Mouse (Mus musculus): ENCODE data around the gene Trip4. TPM values are rescaled to one million over a fixed set of nuclear protein-coding genes. Genes with fewer than 3 reads are reported as not detected.

Trip4 gene
- polyA plus RNA-seq, 1 experiment from 2014 or later = 25.5 TPM

DNA sequence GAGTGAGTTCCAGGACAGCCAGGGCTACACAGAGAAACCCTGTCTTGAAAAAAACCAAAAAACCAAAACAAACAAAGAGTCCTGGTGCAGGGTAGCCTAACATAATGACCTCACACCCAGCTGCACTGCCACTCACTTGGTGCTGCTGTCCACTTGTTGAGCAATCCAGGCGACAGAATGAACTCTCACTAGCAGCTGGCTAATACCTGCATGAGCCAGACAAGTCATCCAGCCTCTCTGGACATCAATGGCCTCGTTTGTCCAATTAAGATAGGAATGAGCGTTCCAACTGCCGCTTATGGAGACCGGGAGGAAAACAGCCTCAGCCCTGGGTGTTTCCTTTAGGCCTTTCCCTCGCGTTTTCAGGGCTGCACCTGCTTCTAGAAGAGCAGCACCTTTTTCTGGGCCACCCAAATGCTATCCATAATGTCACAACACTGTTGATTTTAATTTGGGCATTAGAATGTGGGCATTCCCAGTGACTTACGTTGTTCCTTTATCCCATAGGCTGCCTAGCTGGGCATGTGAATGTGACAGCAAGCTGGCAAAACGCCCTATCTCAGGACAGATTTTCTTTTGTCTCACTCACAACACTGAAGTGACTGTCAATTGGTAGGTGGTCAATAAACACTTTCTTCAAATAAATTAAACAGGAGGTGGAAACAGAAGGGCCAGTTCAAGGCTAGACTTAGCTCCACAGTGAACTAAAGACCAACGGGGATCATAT, 73.8 kb downstream of the Trip4 start:
- WGBS = 45% methylated on average over 10 of the region's 10 CpGs
- Histone ChIP-seq H3K36me3 (ENCODE audit: control insufficient read depth, insufficient read depth, low read length) (peaks cover 23% of the 10 kb centered on the region), H3K4me1 (ENCODE audit: control insufficient read depth in 2 of 2, insufficient read depth in 2 of 2, low read length in 2 of 2) (peaks cover 6 to 16% of the 10 kb centered on the region in 2 experiments; a peak in 3 of 4 replicates), H3K9ac (ENCODE audit: low read length) (no peak overlapping the region), H3K27ac (replicated peaks in 1 of 2; ENCODE audit: control insufficient read depth in 1 of 2, insufficient read depth in 1 of 2, low read depth in 2 of 2, low read length in 2 of 2) (peak overlapping the region in 1 of 2 experiments; percentile 28; a peak in 1 of 4 replicates), H3K4me3 (ENCODE audit: control insufficient read depth in 1 of 2, insufficient read depth in 1 of 2, low read depth in 1 of 2, low read length in 2 of 2) (no peak overlapping the region), H3K27me3 (ENCODE audit: control insufficient read depth, insufficient read depth, low read length) (no peaks in the 10 kb centered on the region), H3K9me3 (ENCODE audit: control insufficient read depth, low read length) (no peaks in the 10 kb centered on the region), H3K4me2 (ENCODE audit: low read length) (0 out of 2 replicates have a peak overlapping the region, but pooled peaks have one; percentile 5)
- ATAC-seq (ENCODE audit: insufficient number of reproducible peaks, insufficient read depth, low FRiP score, low read depth) = no peak

DNA sequence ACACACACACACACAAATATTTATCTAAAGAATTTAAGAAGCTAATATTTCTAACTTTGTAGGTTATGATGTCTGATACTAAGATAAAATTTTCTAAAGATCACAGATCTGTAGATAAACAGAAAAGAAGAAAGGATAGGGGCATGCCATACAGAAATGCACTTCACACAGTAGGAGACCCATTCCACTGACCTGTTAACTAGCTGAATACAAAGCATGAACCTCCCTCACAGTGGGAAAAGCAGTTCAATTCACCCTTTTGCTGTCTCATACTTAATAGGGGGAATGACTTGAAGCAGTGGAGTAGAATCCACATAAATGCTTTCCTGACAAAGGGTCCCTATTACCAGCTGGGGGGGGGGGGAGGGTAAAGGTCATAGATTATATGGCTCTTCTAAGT, 75.0 kb downstream of the Trip4 start:
- no peaks in the 10 kb centered on the region for H3K9me3 ChIP-seq (ENCODE audit: control insufficient read depth, low read length)
- peaks cover 21% of the 10 kb centered on the region for H3K36me3 ChIP-seq (ENCODE audit: control insufficient read depth, insufficient read depth, low read length)
- no peak overlapping the region for H3K4me3 ChIP-seq (ENCODE audit: control insufficient read depth in 1 of 2, insufficient read depth in 1 of 2, low read depth in 1 of 2, low read length in 2 of 2)
- no peak overlapping the region for H3K9ac ChIP-seq (ENCODE audit: low read length)
- H3K27ac ChIP-seq (replicated peaks in 1 of 2; ENCODE audit: control insufficient read depth in 1 of 2, insufficient read depth in 1 of 2, low read depth in 2 of 2, low read length in 2 of 2) = no peak overlapping the region
- no peaks in the 10 kb centered on the region for H3K27me3 ChIP-seq (ENCODE audit: control insufficient read depth, insufficient read depth, low read length)
- H3K4me2 ChIP-seq (ENCODE audit: low read length) = no peak overlapping the region
- ATAC-seq (ENCODE audit: insufficient number of reproducible peaks, insufficient read depth, low FRiP score, low read depth) = no peak
- H3K4me1 ChIP-seq (ENCODE audit: control insufficient read depth in 2 of 2, insufficient read depth in 2 of 2, low read length in 2 of 2) = peaks cover 6 to 19% of the 10 kb centered on the region in 2 experiments; a peak in 3 of 4 replicates

DNA sequence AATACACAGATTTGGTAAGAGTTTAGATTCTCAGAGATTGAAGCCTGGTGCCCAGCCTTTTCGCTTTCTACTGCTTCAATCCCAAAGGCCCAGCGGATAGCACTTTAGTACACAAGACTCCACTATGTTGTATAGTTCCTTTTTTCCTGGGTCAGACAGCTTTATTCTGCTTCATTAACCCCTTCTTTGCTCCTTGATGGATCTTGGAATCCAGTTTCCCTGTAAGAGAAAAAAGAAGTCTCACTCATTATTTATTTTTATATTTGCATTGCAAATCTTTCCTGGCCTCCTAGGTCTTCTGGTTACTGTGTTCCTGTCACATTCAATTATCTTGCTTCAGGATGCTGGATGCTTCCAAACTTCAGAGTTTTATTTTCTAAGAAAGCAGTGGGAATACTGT, 75.4 kb downstream of the Trip4 start:
- Histone ChIP-seq H3K4me3 (ENCODE audit: control insufficient read depth in 1 of 2, insufficient read depth in 1 of 2, low read depth in 1 of 2, low read length in 2 of 2) (no peak overlapping the region), H3K9ac (ENCODE audit: low read length) (no peak overlapping the region), H3K4me1 (ENCODE audit: control insufficient read depth in 2 of 2, insufficient read depth in 2 of 2, low read length in 2 of 2) (peaks cover 6 to 23% of the 10 kb centered on the region in 2 experiments; a peak in 3 of 4 replicates), H3K27me3 (ENCODE audit: control insufficient read depth, insufficient read depth, low read length) (no peaks in the 10 kb centered on the region), H3K4me2 (ENCODE audit: low read length) (no peak overlapping the region), H3K36me3 (ENCODE audit: control insufficient read depth, insufficient read depth, low read length) (peaks cover 17% of the 10 kb centered on the region), H3K27ac (replicated peaks in 1 of 2; ENCODE audit: control insufficient read depth in 1 of 2, insufficient read depth in 1 of 2, low read depth in 2 of 2, low read length in 2 of 2) (no peak overlapping the region), H3K9me3 (ENCODE audit: control insufficient read depth, low read length) (no peaks in the 10 kb centered on the region)
- ATAC-seq (ENCODE audit: insufficient number of reproducible peaks, insufficient read depth, low FRiP score, low read depth) = no peak
- WGBS = 93% methylated on average over 2 of the region's 2 CpGs

DNA sequence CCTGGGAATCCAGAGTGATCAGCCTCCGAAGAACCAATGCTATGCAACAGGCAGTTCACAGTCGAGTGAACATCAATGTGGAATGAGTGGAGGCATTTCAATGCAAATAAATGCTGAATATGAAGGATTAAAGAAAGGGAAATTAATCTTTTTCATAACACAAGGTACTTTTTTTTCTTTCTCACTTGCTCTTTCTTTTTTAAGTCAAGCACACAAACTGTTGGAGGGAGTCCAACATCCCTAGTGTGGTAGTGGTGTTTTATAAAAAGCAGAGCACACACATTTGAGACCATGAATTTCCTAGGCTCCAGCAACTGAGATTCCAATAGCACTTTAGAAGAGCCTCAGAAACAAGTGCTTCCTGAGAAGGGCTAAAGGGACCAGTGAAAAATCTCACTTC, 76.6 kb downstream of the Trip4 start:
- 61% methylated on average over 2 of the region's 2 CpGs for WGBS
- H3K36me3 ChIP-seq (ENCODE audit: control insufficient read depth, insufficient read depth, low read length) = peaks cover 11% of the 10 kb centered on the region; the same call in 1 of the 2 replicates
- peaks cover 6 to 25% of the 10 kb centered on the region in 2 experiments; a peak in 3 of 4 replicates for H3K4me1 ChIP-seq (ENCODE audit: control insufficient read depth in 2 of 2, insufficient read depth in 2 of 2, low read length in 2 of 2)
- H3K27me3 ChIP-seq (ENCODE audit: control insufficient read depth, insufficient read depth, low read length) = no peaks in the 10 kb centered on the region
- H3K4me2 ChIP-seq (ENCODE audit: low read length) = no peak overlapping the region
- H3K9ac ChIP-seq (ENCODE audit: low read length) = no peak overlapping the region
- peak overlapping the region in 1 of 2 experiments; percentile 62; a peak in 3 of 4 replicates for H3K27ac ChIP-seq (replicated peaks in 1 of 2; ENCODE audit: control insufficient read depth in 1 of 2, insufficient read depth in 1 of 2, low read depth in 2 of 2, low read length in 2 of 2)
- no peak for ATAC-seq (ENCODE audit: insufficient number of reproducible peaks, insufficient read depth, low FRiP score, low read depth)
- H3K9me3 ChIP-seq (ENCODE audit: control insufficient read depth, low read length) = no peaks in the 10 kb centered on the region
- H3K4me3 ChIP-seq (ENCODE audit: control insufficient read depth in 1 of 2, insufficient read depth in 1 of 2, low read depth in 1 of 2, low read length in 2 of 2) = no peak overlapping the region

DNA sequence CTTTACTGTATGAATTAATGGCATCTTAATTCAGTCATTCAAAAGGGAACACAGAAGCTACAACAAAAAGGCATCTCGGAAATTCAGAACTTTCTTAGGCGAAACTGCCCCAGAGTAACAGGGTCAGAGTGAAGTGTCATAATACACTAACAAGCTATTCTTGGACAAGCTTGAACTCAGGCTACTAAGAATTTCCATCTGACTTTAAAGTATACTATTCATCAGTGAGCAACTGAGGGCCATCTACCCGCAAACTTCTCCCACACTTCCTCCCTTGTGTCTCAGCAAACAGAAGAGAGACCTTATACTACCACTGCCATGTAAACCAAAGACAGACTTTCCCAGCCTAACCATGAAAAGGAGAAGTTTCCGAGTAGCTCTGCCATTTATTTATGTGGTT, 77.4 kb downstream of the Trip4 start:
- H3K9me3 ChIP-seq (ENCODE audit: control insufficient read depth, low read length) = no peaks in the 10 kb centered on the region
- 0 out of 4 replicates have a peak overlapping the region, but pooled peaks of 1 of the 2 experiments have one; percentile 12 for H3K27ac ChIP-seq (replicated peaks in 1 of 2; ENCODE audit: control insufficient read depth in 1 of 2, insufficient read depth in 1 of 2, low read depth in 2 of 2, low read length in 2 of 2)
- H3K4me2 ChIP-seq (ENCODE audit: low read length) = no peak overlapping the region
- ATAC-seq (ENCODE audit: insufficient number of reproducible peaks, insufficient read depth, low FRiP score, low read depth) = no peak
- WGBS = 67% methylated on average over 4 of the region's 4 CpGs
- peaks cover 6 to 28% of the 10 kb centered on the region in 2 experiments for H3K4me1 ChIP-seq (ENCODE audit: control insufficient read depth in 2 of 2, insufficient read depth in 2 of 2, low read length in 2 of 2)
- 0 out of 2 replicates have a peak, but pooled peaks cover 3% of the 10 kb centered on the region for H3K36me3 ChIP-seq (ENCODE audit: control insufficient read depth, insufficient read depth, low read length)
- H3K27me3 ChIP-seq (ENCODE audit: control insufficient read depth, insufficient read depth, low read length) = no peaks in the 10 kb centered on the region
- H3K9ac ChIP-seq (ENCODE audit: low read length) = no peak overlapping the region
- no peak overlapping the region for H3K4me3 ChIP-seq (ENCODE audit: control insufficient read depth in 1 of 2, insufficient read depth in 1 of 2, low read depth in 1 of 2, low read length in 2 of 2)

DNA sequence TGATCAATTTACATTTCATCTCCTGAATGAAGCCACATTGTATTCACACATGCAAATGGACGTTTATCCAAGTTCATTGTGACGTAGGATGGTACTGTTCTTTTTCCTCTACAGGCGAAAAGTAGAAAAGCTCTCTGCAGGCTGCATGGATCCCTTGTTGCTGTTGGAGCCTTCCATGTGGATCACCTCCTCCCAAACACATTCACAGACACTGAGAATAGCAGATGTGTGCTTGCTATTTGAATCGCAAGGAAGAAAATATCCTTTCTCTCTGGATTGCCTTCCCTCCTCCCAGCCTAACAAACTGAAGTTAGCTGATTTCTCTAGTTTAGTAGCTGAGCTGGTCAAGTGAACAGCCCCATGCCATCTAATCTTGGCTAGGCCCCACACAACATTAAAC, 78.3 kb downstream of the Trip4 start:
- Histone ChIP-seq H3K9me3 (ENCODE audit: control insufficient read depth, low read length) (no peaks in the 10 kb centered on the region), H3K4me1 (ENCODE audit: control insufficient read depth in 2 of 2, insufficient read depth in 2 of 2, low read length in 2 of 2) (peaks cover 9 to 37% of the 10 kb centered on the region in 2 experiments), H3K27ac (replicated peaks in 1 of 2; ENCODE audit: control insufficient read depth in 1 of 2, insufficient read depth in 1 of 2, low read depth in 2 of 2, low read length in 2 of 2) (no peak overlapping the region), H3K27me3 (ENCODE audit: control insufficient read depth, insufficient read depth, low read length) (no peaks in the 10 kb centered on the region), H3K4me2 (ENCODE audit: low read length) (no peak overlapping the region), H3K9ac (ENCODE audit: low read length) (no peak overlapping the region), H3K36me3 (ENCODE audit: control insufficient read depth, insufficient read depth, low read length) (0 out of 2 replicates have a peak, but pooled peaks cover 3% of the 10 kb centered on the region), H3K4me3 (ENCODE audit: control insufficient read depth in 1 of 2, insufficient read depth in 1 of 2, low read depth in 1 of 2, low read length in 2 of 2) (no peak overlapping the region)
- ATAC-seq (ENCODE audit: insufficient number of reproducible peaks, insufficient read depth, low FRiP score, low read depth) = no peak
- 80% methylated on average over 4 of the region's 4 CpGs for WGBS

DNA sequence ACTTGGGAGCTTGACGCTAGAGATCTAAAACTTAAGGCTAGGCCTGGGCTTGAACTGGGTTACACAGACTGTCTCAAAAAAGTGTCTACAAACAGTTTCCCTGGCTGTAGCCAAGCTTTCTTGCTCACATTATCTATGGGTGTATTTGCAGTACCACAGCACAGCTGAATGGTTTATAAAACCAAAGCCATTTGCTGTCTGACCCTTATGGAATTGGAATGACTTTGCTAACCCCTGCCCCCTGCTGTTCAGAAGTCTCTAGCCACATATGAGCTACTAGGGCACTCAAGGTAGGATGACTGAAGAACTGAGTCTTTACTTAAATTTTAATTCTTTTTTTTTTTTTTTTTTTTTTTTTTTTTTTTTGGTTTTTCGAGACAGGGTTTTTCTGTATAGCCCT, 79.2 kb downstream of the Trip4 start:
- ATAC-seq (ENCODE audit: insufficient number of reproducible peaks, insufficient read depth, low FRiP score, low read depth) = no peak
- 0 out of 4 replicates have a peak overlapping the region, but pooled peaks of 1 of the 2 experiments have one; percentile 49 for H3K27ac ChIP-seq (replicated peaks in 1 of 2; ENCODE audit: control insufficient read depth in 1 of 2, insufficient read depth in 1 of 2, low read depth in 2 of 2, low read length in 2 of 2)
- no peak overlapping the region for H3K4me2 ChIP-seq (ENCODE audit: low read length)
- no peak overlapping the region for H3K9ac ChIP-seq (ENCODE audit: low read length)
- 85% methylated on average over 1 of the region's 2 CpGs for WGBS
- H3K4me3 ChIP-seq (ENCODE audit: control insufficient read depth in 1 of 2, insufficient read depth in 1 of 2, low read depth in 1 of 2, low read length in 2 of 2) = no peak overlapping the region
- H3K9me3 ChIP-seq (ENCODE audit: control insufficient read depth, low read length) = no peaks in the 10 kb centered on the region
- 0 out of 2 replicates have a peak, but pooled peaks cover 3% of the 10 kb centered on the region for H3K36me3 ChIP-seq (ENCODE audit: control insufficient read depth, insufficient read depth, low read length)
- H3K4me1 ChIP-seq (ENCODE audit: control insufficient read depth in 2 of 2, insufficient read depth in 2 of 2, low read length in 2 of 2) = peaks cover 7 to 41% of the 10 kb centered on the region in 2 experiments
- H3K27me3 ChIP-seq (ENCODE audit: control insufficient read depth, insufficient read depth, low read length) = no peaks in the 10 kb centered on the region
